Mouse (Mus musculus): Measurements from ENCODE around the gene H2-DMb2.

H2-DMb2 gene

GRCm38 (mm10) chr17:34118873-34119248, 24.2 kb upstream of the H2-DMb2 start:
- DNase-seq: no peak

- DNase-seq: peak; percentile 99
Observed at GRCm38 (mm10) chr17:34119249-34120179, 23.6 kb upstream of the H2-DMb2 start, which contains the start of gene H2-DMa. TSS of gene H2-DMa (plus strand) at chr17:34119541.

GRCm38 (mm10) chr17:34120180-34120723, 22.9 kb upstream of the H2-DMb2 start:
- peak; percentile 85 for DNase-seq

- peak; percentile 89 for DNase-seq
Observed at GRCm38 (mm10) chr17:34120814-34121171, 22.3 kb upstream of the H2-DMb2 start.

- peak; percentile 92 for DNase-seq
Observed at GRCm38 (mm10) chr17:34121172-34121878, 21.8 kb upstream of the H2-DMb2 start.

GRCm38 (mm10) chr17:34121879-34122187, 21.3 kb upstream of the H2-DMb2 start:
- DNase-seq: peak; percentile 86

GRCm38 (mm10) chr17:34122188-34122984, 20.7 kb upstream of the H2-DMb2 start, which contains the start of gene Brd2:
TSS of gene Brd2 (minus strand) at chr17:34122634.
- peak; percentile 97 for DNase-seq

GRCm38 (mm10) chr17:34123111-34123510, 20.0 kb upstream of the H2-DMb2 start:
- DNase-seq: no peak

GRCm38 (mm10) chr17:34123518-34123917, 19.6 kb upstream of the H2-DMb2 start:
- DNase-seq: peak; percentile 40

- DNase-seq: no peak
Observed at GRCm38 (mm10) chr17:34124649-34125048, 18.5 kb upstream of the H2-DMb2 start.

GRCm38 (mm10) chr17:34126826-34127420, 16.2 kb upstream of the H2-DMb2 start:
- peak; percentile 38 for DNase-seq

GRCm38 (mm10) chr17:34127475-34127874, 15.6 kb upstream of the H2-DMb2 start:
- peak; percentile 81 for DNase-seq

GRCm38 (mm10) chr17:34128264-34128937, 14.7 kb upstream of the H2-DMb2 start:
- DNase-seq: no peak

GRCm38 (mm10) chr17:34128944-34129791, 13.9 kb upstream of the H2-DMb2 start:
- no peak for DNase-seq

- no peak for DNase-seq
Observed at GRCm38 (mm10) chr17:34130073-34130947, 12.8 kb upstream of the H2-DMb2 start.

GRCm38 (mm10) chr17:34131911-34132310, 11.2 kb upstream of the H2-DMb2 start:
- no peak for DNase-seq

GRCm38 (mm10) chr17:34133289-34133688, 9.8 kb upstream of the H2-DMb2 start:
- DNase-seq: no peak

GRCm38 (mm10) chr17:34134451-34134850, 8.7 kb upstream of the H2-DMb2 start:
- no peak for DNase-seq

GRCm38 (mm10) chr17:34135297-34136224, 7.5 kb upstream of the H2-DMb2 start:
- DNase-seq: peak; percentile 99
